Mouse (Mus musculus): ENCODE data around the gene Rftn1. TPM values are rescaled to one million over a fixed set of nuclear protein-coding genes. Genes with fewer than 3 reads are reported as not detected.

The Rftn1 gene
- polyA plus RNA-seq, 1 experiment, result 24.7 TPM

DNA sequence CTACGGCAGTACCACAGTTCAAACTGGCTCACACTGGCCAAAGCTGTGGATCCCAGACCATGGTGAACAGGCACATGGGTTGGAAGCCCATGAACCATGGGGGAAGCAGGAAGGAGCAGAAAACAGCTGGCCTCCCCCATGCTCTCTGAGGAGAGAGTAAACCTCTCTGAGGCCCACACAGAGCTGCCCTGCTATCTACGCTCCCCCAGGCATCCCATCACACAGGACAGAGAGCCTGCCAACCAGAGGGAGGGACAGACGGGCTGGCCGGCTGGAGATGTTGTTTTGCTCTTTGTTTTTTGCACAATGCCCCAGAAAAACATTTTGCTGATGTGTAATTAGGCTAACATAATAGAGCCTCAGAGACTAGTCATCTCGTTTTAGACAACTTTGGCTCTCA, 171.4 kb downstream of the Rftn1 start:
- 78% methylated on average over 5 of the region's 5 CpGs for WGBS
- Histone ChIP-seq H3K27ac (ENCODE audit: insufficient read depth, low read depth, low read length) (no peak overlapping the region), H3K4me3 (ENCODE audit: low read depth, low read length) (no peak overlapping the region), H3K27me3 (ENCODE audit: control insufficient read depth, insufficient read depth, low read length) (no peaks in the 10 kb centered on the region), H3K4me1 (ENCODE audit: control insufficient read depth, insufficient read depth, insufficient read length, low read length) (no peaks in the 10 kb centered on the region), H3K36me3 (ENCODE audit: control insufficient read depth, insufficient read depth, low read length) (no peaks in the 10 kb centered on the region)
- no peak for TF ChIP-seq CTCF (IDR thresholded peaks at IDR 0.05; ENCODE audit: extremely low read depth, insufficient read length, insufficient replicate concordance, low read depth, low read length)
- TF ChIP-seq POLR2A (IDR thresholded peaks at IDR 0.05; ENCODE audit: low read depth, low read length), result no peak

DNA sequence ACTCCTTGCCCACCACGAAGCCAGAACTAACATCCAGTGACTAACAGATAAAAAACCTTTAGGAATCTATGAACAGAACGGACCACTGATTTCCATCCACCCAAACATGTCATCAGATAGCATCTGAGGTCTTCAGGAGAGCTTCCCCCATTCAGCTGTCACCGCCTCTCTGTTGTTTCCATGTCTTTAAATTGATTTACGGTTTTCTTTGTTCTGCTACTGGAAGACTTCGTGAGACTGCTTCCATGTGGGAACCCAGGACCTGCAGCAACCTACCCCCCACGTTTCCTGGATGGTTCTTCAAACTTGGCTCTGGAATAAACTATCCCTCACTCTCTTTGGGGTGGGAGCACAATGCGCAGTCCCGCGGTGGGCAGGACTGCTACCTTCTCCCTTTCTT, 175.8 kb downstream of the Rftn1 start:
- WGBS, result 72% methylated on average over 9 of the region's 9 CpGs
- H3K4me3 ChIP-seq (ENCODE audit: low read depth, low read length), result no peak overlapping the region

DNA sequence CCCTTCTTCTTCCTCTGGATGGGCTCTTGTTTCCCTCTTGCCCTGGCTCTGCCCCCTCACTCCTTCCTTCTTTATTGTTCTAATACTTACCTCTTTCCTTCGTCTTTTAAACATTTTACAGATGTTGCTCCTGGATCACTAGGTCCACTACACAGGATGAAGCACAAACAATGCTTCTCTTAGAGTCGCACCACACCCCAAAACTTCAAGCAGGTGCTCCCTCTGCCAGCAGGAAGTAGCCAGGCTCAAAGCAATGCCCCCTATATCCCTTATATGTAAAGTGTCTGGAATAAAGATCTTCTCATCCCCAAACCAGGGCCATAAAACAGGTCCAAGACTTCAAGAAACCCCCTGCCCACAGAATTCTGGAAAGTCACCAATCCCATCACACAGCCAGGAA, 176.6 kb downstream of the Rftn1 start:
- no peaks in the 10 kb centered on the region for H3K4me1 ChIP-seq (ENCODE audit: control insufficient read depth, insufficient read depth, insufficient read length, low read length)
- no peak overlapping the region for H3K27ac ChIP-seq (ENCODE audit: insufficient read depth, low read depth, low read length)
- H3K36me3 ChIP-seq (ENCODE audit: control insufficient read depth, insufficient read depth, low read length), result no peaks in the 10 kb centered on the region
- no peaks in the 10 kb centered on the region for H3K27me3 ChIP-seq (ENCODE audit: control insufficient read depth, insufficient read depth, low read length)
- TF ChIP-seq POLR2A (IDR thresholded peaks at IDR 0.05; ENCODE audit: low read depth, low read length) (no peak), CTCF (IDR thresholded peaks at IDR 0.05; ENCODE audit: extremely low read depth, insufficient read length, insufficient replicate concordance, low read depth, low read length) (no peak)
- 61% methylated on average over 2 of the region's 2 CpGs for WGBS
- no peak overlapping the region for H3K4me3 ChIP-seq (ENCODE audit: low read depth, low read length)

More for the DNA sequence above, 175.8 kb downstream of the Rftn1 start:
- Histone ChIP-seq H3K27me3 (ENCODE audit: control insufficient read depth, insufficient read depth, low read length) (no peaks in the 10 kb centered on the region), H3K27ac (ENCODE audit: insufficient read depth, low read depth, low read length) (no peak overlapping the region), H3K36me3 (ENCODE audit: control insufficient read depth, insufficient read depth, low read length) (no peaks in the 10 kb centered on the region), H3K4me1 (ENCODE audit: control insufficient read depth, insufficient read depth, insufficient read length, low read length) (no peaks in the 10 kb centered on the region)
- TF ChIP-seq CTCF (IDR thresholded peaks at IDR 0.05; ENCODE audit: extremely low read depth, insufficient read length, insufficient replicate concordance, low read depth, low read length) (no peak), POLR2A (IDR thresholded peaks at IDR 0.05; ENCODE audit: low read depth, low read length) (no peak)

DNA sequence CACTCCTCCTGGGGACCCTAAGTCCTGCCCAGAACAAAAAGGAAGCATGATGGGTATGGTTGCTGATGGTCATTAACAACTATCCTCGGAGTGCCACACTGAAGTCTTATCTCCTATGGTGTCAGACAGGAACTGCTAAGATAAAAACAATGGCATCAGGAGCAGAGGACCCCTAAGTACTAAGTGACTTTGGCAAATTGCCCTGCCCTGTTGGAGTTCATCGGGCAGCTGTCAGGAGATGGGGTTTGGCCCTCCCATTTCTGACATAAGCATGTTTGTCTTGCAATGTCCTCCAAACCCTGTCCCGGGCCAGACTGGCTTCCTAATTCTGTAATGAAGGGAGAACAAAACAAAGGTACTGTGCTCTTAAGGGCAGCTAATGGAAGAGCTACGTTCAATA, 180.4 kb downstream of the Rftn1 start:
- TF ChIP-seq POLR2A (IDR thresholded peaks at IDR 0.05; ENCODE audit: low read depth, low read length) (no peak), CTCF (IDR thresholded peaks at IDR 0.05; ENCODE audit: extremely low read depth, insufficient read length, insufficient replicate concordance, low read depth, low read length) (no peak)
- Histone ChIP-seq H3K27ac (ENCODE audit: insufficient read depth, low read depth, low read length) (no peak overlapping the region), H3K4me3 (ENCODE audit: low read depth, low read length) (no peak overlapping the region), H3K36me3 (ENCODE audit: control insufficient read depth, insufficient read depth, low read length) (no peaks in the 10 kb centered on the region), H3K4me1 (ENCODE audit: control insufficient read depth, insufficient read depth, insufficient read length, low read length) (no peaks in the 10 kb centered on the region), H3K27me3 (ENCODE audit: control insufficient read depth, insufficient read depth, low read length) (no peaks in the 10 kb centered on the region)
- 35% methylated on average over 4 of the region's 4 CpGs for WGBS

DNA sequence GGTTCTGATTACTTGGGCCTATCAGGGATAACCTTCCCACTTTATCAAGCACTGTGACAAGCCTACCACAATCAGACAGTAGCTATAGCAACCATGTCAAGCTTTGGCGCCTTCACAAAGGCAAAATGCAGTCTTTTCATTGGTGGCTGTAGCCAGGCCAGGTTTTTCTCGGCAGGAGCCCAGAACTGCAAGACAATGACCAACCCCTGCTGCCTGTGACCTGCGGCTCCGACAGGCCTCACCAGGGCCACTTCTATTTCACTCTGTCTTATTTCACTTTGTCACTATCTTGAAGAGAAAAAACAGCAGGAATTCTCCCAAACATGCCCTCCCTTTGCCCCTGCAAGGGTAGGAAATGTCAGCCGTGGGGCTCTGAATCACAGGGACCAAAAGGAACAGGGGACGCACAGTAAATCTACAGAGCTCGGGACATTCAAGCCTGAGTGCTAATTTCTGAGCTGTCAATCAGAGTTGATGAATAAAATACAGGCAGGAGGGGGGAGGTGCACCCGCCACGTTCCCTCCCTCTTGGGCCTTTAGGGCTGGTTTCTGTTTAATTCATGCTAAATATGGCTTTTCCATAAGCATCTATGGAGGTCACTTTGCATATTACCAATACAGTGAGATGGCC, 183.6 kb downstream of the Rftn1 start:
- Histone ChIP-seq H3K4me1 (ENCODE audit: control insufficient read depth, insufficient read depth, insufficient read length, low read length) (no peaks in the 10 kb centered on the region), H3K27me3 (ENCODE audit: control insufficient read depth, insufficient read depth, low read length) (no peaks in the 10 kb centered on the region), H3K4me3 (ENCODE audit: low read depth, low read length) (no peak overlapping the region), H3K36me3 (ENCODE audit: control insufficient read depth, insufficient read depth, low read length) (no peaks in the 10 kb centered on the region), H3K27ac (ENCODE audit: insufficient read depth, low read depth, low read length) (no peak overlapping the region)
- 39% methylated on average over 9 of the region's 9 CpGs for WGBS
- TF ChIP-seq CTCF (IDR thresholded peaks at IDR 0.05; ENCODE audit: extremely low read depth, insufficient read length, insufficient replicate concordance, low read depth, low read length) (no peak), POLR2A (IDR thresholded peaks at IDR 0.05; ENCODE audit: low read depth, low read length) (no peak)

DNA sequence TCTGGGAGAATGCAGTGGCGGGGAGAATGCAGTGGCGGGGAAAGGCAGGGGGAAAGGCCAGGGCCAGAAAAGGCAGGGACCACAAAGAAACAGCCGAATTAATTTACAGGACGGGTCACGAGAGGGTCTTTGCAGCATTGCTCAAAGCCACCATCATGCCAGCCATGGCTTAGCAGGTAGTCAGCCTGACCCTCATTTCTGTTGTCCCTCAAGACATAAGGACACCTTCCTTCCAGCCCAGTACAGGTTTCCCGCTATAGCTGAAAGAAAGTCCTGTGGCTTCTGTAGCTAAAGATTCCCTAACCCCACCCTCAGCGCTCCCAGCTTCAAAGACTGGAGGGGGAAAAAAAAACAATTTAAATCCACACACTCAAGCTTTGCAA, 184.1 kb downstream of the Rftn1 start:
- no peaks in the 10 kb centered on the region for H3K36me3 ChIP-seq (ENCODE audit: control insufficient read depth, insufficient read depth, low read length)
- H3K27me3 ChIP-seq (ENCODE audit: control insufficient read depth, insufficient read depth, low read length), result no peaks in the 10 kb centered on the region
- H3K4me1 ChIP-seq (ENCODE audit: control insufficient read depth, insufficient read depth, insufficient read length, low read length), result no peaks in the 10 kb centered on the region
- H3K27ac ChIP-seq (ENCODE audit: insufficient read depth, low read depth, low read length), result no peak overlapping the region
- no peak for TF ChIP-seq CTCF (IDR thresholded peaks at IDR 0.05; ENCODE audit: extremely low read depth, insufficient read length, insufficient replicate concordance, low read depth, low read length)
- no peak for TF ChIP-seq POLR2A (IDR thresholded peaks at IDR 0.05; ENCODE audit: low read depth, low read length)
- H3K4me3 ChIP-seq (ENCODE audit: low read depth, low read length), result no peak overlapping the region
- WGBS, result 53% methylated on average over 7 of the region's 7 CpGs

DNA sequence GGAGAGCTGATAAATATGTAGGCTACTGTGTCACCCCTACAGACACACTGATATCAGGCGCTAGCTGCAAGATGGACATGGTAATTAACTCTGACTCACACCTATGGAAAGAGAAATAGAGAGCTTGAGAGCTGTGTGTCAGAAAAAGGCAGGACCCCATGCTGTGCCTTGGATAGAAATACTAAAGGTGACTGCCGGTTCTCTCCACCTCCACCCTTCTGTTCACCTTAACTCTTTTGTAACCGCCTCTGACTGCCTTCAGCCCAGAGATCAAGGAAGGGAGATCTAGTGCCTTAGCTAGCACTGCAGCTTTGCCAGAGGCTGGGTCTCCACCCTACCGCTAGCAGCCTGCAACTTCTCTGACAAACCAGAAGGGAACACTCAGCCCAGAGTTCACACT, 187.3 kb downstream of the Rftn1 start:
- 78% methylated on average over 4 of the region's 4 CpGs for WGBS
- TF ChIP-seq CTCF (IDR thresholded peaks at IDR 0.05; ENCODE audit: extremely low read depth, insufficient read length, insufficient replicate concordance, low read depth, low read length), result no peak
- TF ChIP-seq POLR2A (IDR thresholded peaks at IDR 0.05; ENCODE audit: low read depth, low read length), result no peak
- H3K4me3 ChIP-seq (ENCODE audit: low read depth, low read length), result no peak overlapping the region
- H3K36me3 ChIP-seq (ENCODE audit: control insufficient read depth, insufficient read depth, low read length), result no peaks in the 10 kb centered on the region
- H3K4me1 ChIP-seq (ENCODE audit: control insufficient read depth, insufficient read depth, insufficient read length, low read length), result no peaks in the 10 kb centered on the region
- no peaks in the 10 kb centered on the region for H3K27me3 ChIP-seq (ENCODE audit: control insufficient read depth, insufficient read depth, low read length)
- no peak overlapping the region for H3K27ac ChIP-seq (ENCODE audit: insufficient read depth, low read depth, low read length)
